Mouse (Mus musculus) 3134 (cell line): Measurements from ENCODE around the gene Uts2r.

Experiments used
- DNase-seq: peaks from one replicate; pipeline ENCODE4 v3.0.0-alpha.2; 2011; ENCODE audit warnings: low spot score; ENCODE audit not compliant: insufficient read length; ENCODE audit errors: extremely low read depth

The Uts2r gene

GRCm38 (mm10) chr11:121160636-121161346, 720 bp downstream of the Uts2r start:
- no peak for DNase-seq

GRCm38 (mm10) chr11:121163751-121164150, 3.7 kb downstream of the Uts2r start:
- DNase-seq = no peak

GRCm38 (mm10) chr11:121173203-121173602, 13.1 kb downstream of the Uts2r start:
- DNase-seq = no peak

DNA sequence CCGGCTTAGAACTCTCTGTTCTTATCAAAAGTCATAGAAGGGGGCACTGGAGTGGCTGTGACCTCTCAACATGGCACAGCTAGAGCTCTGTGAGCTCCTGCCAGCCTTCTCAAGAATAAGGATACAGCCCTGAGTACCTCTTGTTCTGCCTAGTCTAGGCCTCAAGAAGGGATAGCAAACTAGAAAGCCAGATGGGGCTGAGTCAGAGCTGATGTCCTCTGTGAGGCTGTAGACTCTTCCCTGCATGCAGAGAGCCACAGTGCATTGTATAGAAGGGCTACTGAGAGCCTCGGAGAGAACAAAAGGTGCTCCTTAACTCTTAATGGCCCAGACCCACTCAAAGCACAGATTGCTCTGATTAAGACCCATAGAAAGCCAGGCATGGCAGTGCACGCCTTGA, 14.2 kb downstream of the Uts2r start:
- DNase-seq = no peak

- peak; percentile 46 for DNase-seq
These were observed 16.5 kb downstream of the Uts2r start for GRCm38 (mm10) chr11:121176285-121177270.

DNA sequence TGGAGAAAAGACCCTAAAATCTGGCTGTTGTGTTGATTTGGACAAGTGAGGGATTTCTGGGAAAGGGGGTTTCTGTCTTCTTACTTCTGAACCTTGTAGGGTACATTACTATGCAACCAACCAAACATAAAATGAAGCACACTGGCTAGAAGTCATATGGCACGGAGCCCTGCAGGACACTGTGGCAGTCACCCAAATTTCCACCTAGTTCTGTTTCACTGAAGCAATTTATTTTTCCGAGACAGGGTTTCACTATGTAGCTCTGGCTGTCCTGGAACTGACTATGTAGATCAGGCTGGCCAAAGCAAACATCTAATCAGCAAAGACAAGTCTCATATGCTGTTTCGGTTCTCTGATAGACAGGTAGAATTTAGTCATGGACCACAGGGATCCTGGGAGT, 29.6 kb downstream of the Uts2r start:
- no peak for DNase-seq

- DNase-seq = no peak
These were observed 32.7 kb downstream of the Uts2r start for GRCm38 (mm10) chr11:121192742-121193141.

DNA sequence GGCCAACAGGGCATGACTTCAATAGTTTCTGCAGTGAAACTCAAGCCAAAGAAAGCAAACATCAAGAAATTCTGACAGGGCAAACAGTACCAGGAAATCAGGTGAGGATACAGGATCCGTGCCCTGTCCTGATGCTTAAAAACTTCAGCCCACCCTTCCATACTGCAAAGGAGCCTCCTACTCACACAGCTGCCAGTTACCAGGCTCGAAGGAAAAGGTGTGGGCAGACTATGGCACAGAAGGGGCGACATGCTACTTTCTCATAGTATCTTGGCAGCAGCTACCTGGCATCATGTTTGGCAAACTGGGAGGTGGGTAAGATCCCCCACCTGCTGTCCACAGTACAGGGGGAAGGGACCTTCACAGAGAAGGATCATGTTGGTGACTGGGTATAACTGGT, 33.3 kb downstream of the Uts2r start:
- no peak for DNase-seq

- peak; percentile 24 for DNase-seq
These were observed 38.6 kb downstream of the Uts2r start for GRCm38 (mm10) chr11:121198622-121199021.

- no peak for DNase-seq
These were observed 39.8 kb downstream of the Uts2r start for GRCm38 (mm10) chr11:121199851-121200250.

DNA sequence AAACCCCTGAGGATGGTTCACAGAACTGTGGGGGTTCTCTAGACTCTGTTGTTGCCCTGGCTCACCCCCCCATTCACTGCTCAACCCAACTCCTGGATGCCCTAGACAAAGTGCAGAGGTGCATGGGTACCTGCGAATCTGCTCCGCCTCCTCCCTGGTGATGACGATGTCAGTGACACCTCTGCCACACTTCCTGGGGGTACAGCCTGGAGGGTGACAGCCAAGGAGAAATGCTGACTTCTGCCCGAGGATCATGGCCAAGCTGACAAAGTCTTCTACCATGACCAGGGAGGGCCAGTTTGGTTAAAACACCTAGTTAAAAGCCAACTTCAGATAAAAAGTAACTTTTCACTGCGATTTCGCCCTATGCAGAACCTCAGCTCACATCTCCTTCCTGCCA, 40.7 kb downstream of the Uts2r start:
- no peak for DNase-seq

GRCm38 (mm10) chr11:121201436-121202198, 41.5 kb downstream of the Uts2r start:
- DNase-seq = peak; percentile 28

DNA sequence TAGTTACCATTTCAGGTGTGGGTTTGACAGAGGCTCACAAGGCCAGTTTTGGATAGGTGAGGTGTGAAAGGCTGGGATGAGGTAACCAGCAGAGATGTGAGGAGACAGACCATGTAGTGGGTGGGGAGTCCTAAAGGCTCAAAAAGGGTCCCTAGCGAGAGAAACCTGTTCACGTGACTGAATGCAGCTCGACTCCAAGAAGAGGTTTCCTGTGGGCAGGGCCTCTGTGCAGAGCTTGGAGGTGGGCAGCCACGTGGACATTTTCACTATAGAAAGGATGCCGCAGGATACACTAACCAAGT, 43.7 kb downstream of the Uts2r start:
- no peak for DNase-seq

GRCm38 (mm10) chr11:121204161-121205006, 44.3 kb downstream of the Uts2r start, which contains the start of the genes Hexdc and Ogfod3:
Gene Hexdc (plus strand): TSS chr11:121204433.
Gene Ogfod3 (minus strand): TSS chr11:121204711.
- DNase-seq = peak; percentile 100
